Mouse (Mus musculus) MEL (cell line): ENCODE data around the gene Nlgn1. TPM values are rescaled to one million over a fixed set of nuclear protein-coding genes. Genes with fewer than 3 reads are reported as not detected.

Source experiments
- DNase-seq: peaks from one replicate; pipeline ENCODE4 v3.0.0; 2011; ENCODE audit warnings: low read depth, low spot score
- H3K27ac ChIP-seq: 2 replicates; pipeline ENCODE4 v1.5.1; 2012; ENCODE audit warnings: low read depth, mild to moderate bottlenecking, control low read depth, low read length, moderate library complexity; ENCODE audit not compliant: control insufficient read depth
- H3K27me3 ChIP-seq, 2 experiments: fragments of 150-350 bp in 1 of 2; sonication (generic) in 1 of 2; 2 replicates each; pipeline ENCODE4 v1.6.1; 2012; ENCODE audit warnings: low read length in 2 of 2, mild to moderate bottlenecking in 2 of 2, improper control_type of control experiment in 1 of 2, moderate library complexity in 1 of 2; ENCODE audit not compliant: insufficient read depth in 2 of 2, control insufficient read depth in 1 of 2
- H3K36me3 ChIP-seq, 2 experiments: 2 replicates each; pipeline ENCODE4 v1.6.1; 2012 to 2014; ENCODE audit warnings: low read length in 2 of 2, improper control_type of control experiment in 1 of 2, inconsistent platforms in 1 of 2, mild to moderate bottlenecking in 1 of 2; ENCODE audit not compliant: insufficient read depth in 2 of 2, control insufficient read depth in 1 of 2
- H3K4me1 ChIP-seq, 2 experiments: fragments of 150-350 bp in 1 of 2; sonication (generic) in 1 of 2; 2 replicates each; pipeline ENCODE4 v1.6.1; 2012; ENCODE audit warnings: low read length in 2 of 2, improper control_type of control experiment in 1 of 2, mild to moderate bottlenecking in 1 of 2; ENCODE audit not compliant: insufficient read depth in 2 of 2, control insufficient read depth in 1 of 2
- H3K4me3 ChIP-seq, 2 experiments: fragments of 150-350 bp in 1 of 2; sonication (generic) in 1 of 2; 2 replicates each; pipeline ENCODE4 v1.5.1; 2012; ENCODE audit warnings: low read depth in 2 of 2, low read length in 2 of 2, mild to moderate bottlenecking in 2 of 2, moderate library complexity in 2 of 2, control low read depth in 1 of 2, improper control_type of control experiment in 1 of 2; ENCODE audit not compliant: control insufficient read depth in 1 of 2, insufficient read depth in 1 of 2
- H3K79me2 ChIP-seq: 2 replicates; pipeline ENCODE4 v1.6.1; 2012; ENCODE audit warnings: mild to moderate bottlenecking, low read length, moderate library complexity; ENCODE audit not compliant: control insufficient read depth, poor library complexity, insufficient read depth
- H3K9ac ChIP-seq: 2 replicates; pipeline ENCODE4 v1.6.1; 2012; ENCODE audit warnings: low read depth, mild to moderate bottlenecking, control low read depth, low read length, moderate library complexity; ENCODE audit not compliant: control insufficient read depth, poor library complexity, severe bottlenecking
- H3K9me3 ChIP-seq: fragments of 150-350 bp; sonication (generic); replicated peaks from 2 replicates; pipeline ENCODE4 v1.6.1; 2012; ENCODE audit warnings: mild to moderate bottlenecking, low read length, improper control_type of control experiment, moderate library complexity; ENCODE audit not compliant: insufficient read depth
- BHLHE40 ChIP-seq: IDR thresholded peaks from 2 replicates; pipeline ENCODE4 v1.6.1; 2012; ENCODE audit warnings: low read depth, mild to moderate bottlenecking, inconsistent platforms, low read length, improper control_type of control experiment, borderline replicate concordance
- CHD1 ChIP-seq: IDR thresholded peaks from 2 replicates; pipeline ENCODE4 v1.6.1; 2012; ENCODE audit warnings: low read depth, mild to moderate bottlenecking, inconsistent platforms, low read length, improper control_type of control experiment
- CHD2 ChIP-seq: IDR thresholded peaks from 2 replicates; pipeline ENCODE4 v1.6.1; 2011; ENCODE audit warnings: low read length, improper control_type of control experiment
- CTCF ChIP-seq, 3 experiments: IDR thresholded peaks in 2 of 3; conservative IDR thresholded peaks in 1 of 3; 2 replicates each; pipeline ENCODE4 v1.5.1; 2011 to 2012; ENCODE audit warnings: low read length in 3 of 3, low read depth in 2 of 3, mild to moderate bottlenecking in 2 of 3, improper control_type of control experiment in 1 of 3, inconsistent platforms in 1 of 3, mixed read lengths in 1 of 3, moderate library complexity in 1 of 3; ENCODE audit not compliant: control insufficient read depth in 1 of 3, insufficient read depth in 1 of 3, poor library complexity in 1 of 3, severe bottlenecking in 1 of 3
- EP300 ChIP-seq, 2 experiments: IDR thresholded peaks; 2 replicates each; pipeline ENCODE4 v1.6.1; 2011; ENCODE audit warnings: improper control_type of control experiment in 2 of 2, low read length in 2 of 2, low read depth in 1 of 2, mild to moderate bottlenecking in 1 of 2
- ETS1 ChIP-seq: IDR thresholded peaks from 2 replicates; pipeline ENCODE4 v1.6.1; 2012; ENCODE audit warnings: low read depth, mild to moderate bottlenecking, inconsistent platforms, low read length, improper control_type of control experiment, moderate library complexity
- GATA1 ChIP-seq: IDR thresholded peaks from 2 replicates; pipeline ENCODE4 v1.6.1; 2011; ENCODE audit warnings: low read depth, low read length, improper control_type of control experiment
- HCFC1 ChIP-seq: IDR thresholded peaks from 2 replicates; pipeline ENCODE4 v1.6.1; 2012; ENCODE audit warnings: low read depth, mild to moderate bottlenecking, inconsistent platforms, low read length, improper control_type of control experiment, moderate library complexity
- KAT2A ChIP-seq: conservative IDR thresholded peaks from 2 replicates; pipeline ENCODE4 v1.6.1; 2012; ENCODE audit warnings: low read depth, low read length, improper control_type of control experiment, inconsistent platforms
- MAX ChIP-seq: IDR thresholded peaks from 2 replicates; pipeline ENCODE4 v1.6.1; 2011; ENCODE audit warnings: low read length, improper control_type of control experiment
- MAZ ChIP-seq: IDR thresholded peaks from 2 replicates; pipeline ENCODE4 v1.6.1; 2012; ENCODE audit warnings: low read depth, mild to moderate bottlenecking, inconsistent platforms, low read length, improper control_type of control experiment
- POLR2AphosphoS5 ChIP-seq: IDR thresholded peaks from 2 replicates; pipeline ENCODE4 v1.6.1; 2012; ENCODE audit warnings: low read depth, borderline replicate concordance, mild to moderate bottlenecking, inconsistent platforms, low read length, moderate library complexity, mixed read lengths
- RAD21 ChIP-seq: IDR thresholded peaks from 2 replicates; pipeline ENCODE4 v1.6.1; 2011; ENCODE audit warnings: mild to moderate bottlenecking, low read depth, low read length, improper control_type of control experiment
- RCOR1 ChIP-seq: IDR thresholded peaks from 2 replicates; pipeline ENCODE4 v1.6.1; 2012; ENCODE audit warnings: low read depth, mild to moderate bottlenecking, inconsistent platforms, low read length, improper control_type of control experiment
- SMC3 ChIP-seq: IDR thresholded peaks from 2 replicates; pipeline ENCODE4 v1.6.1; 2011; ENCODE audit warnings: low read depth, low read length, improper control_type of control experiment
- USF1 ChIP-seq: IDR thresholded peaks from 2 replicates; pipeline ENCODE4 v1.6.1; 2014; ENCODE audit warnings: low read depth, mild to moderate bottlenecking, inconsistent platforms, low read length, improper control_type of control experiment, moderate library complexity
- USF2 ChIP-seq, 2 experiments: IDR thresholded peaks; 2 replicates each; pipeline ENCODE4 v1.6.1; 2011 to 2012; ENCODE audit warnings: improper control_type of control experiment in 2 of 2, low read length in 2 of 2, borderline replicate concordance in 1 of 2, inconsistent platforms in 1 of 2, low read depth in 1 of 2, mild to moderate bottlenecking in 1 of 2; ENCODE audit not compliant: insufficient read depth in 1 of 2
- ZC3H11A ChIP-seq: IDR thresholded peaks from 2 replicates; pipeline ENCODE4 v1.6.1; 2012; ENCODE audit warnings: low read depth, mild to moderate bottlenecking, inconsistent platforms, low read length, improper control_type of control experiment
- ZMIZ1 ChIP-seq: IDR thresholded peaks from 2 replicates; pipeline ENCODE4 v1.6.1; 2012; ENCODE audit warnings: low read depth, mild to moderate bottlenecking, inconsistent platforms, low read length, improper control_type of control experiment, moderate library complexity
- polyA plus RNA-seq, 2 experiments: library from polyadenylated mRNA; stranded (reverse) in 1 of 2; unstranded in 1 of 2; fragments of >175 nt in 1 of 2; fragments of >200 nt in 1 of 2; gene quantifications; 2 replicates each; pipeline versions ENCODE4 v1.2.1 to v1.2.4; 2012; ENCODE audit warnings: low replicate concordance in 2 of 2, low read depth in 1 of 2; ENCODE audit not compliant: insufficient read length in 2 of 2, insufficient read depth in 1 of 2, missing spikeins in 1 of 2
- total RNA-seq: library from RNA; depleted of rRNA; stranded (reverse); fragments of 300-350 nt; gene quantifications from 2 replicates; pipeline ENCODE4 v1.2.3, GENCODE M21; 2012

Gene Nlgn1
- total and polyA plus RNA-seq, 3 experiments, result not detected

DNA sequence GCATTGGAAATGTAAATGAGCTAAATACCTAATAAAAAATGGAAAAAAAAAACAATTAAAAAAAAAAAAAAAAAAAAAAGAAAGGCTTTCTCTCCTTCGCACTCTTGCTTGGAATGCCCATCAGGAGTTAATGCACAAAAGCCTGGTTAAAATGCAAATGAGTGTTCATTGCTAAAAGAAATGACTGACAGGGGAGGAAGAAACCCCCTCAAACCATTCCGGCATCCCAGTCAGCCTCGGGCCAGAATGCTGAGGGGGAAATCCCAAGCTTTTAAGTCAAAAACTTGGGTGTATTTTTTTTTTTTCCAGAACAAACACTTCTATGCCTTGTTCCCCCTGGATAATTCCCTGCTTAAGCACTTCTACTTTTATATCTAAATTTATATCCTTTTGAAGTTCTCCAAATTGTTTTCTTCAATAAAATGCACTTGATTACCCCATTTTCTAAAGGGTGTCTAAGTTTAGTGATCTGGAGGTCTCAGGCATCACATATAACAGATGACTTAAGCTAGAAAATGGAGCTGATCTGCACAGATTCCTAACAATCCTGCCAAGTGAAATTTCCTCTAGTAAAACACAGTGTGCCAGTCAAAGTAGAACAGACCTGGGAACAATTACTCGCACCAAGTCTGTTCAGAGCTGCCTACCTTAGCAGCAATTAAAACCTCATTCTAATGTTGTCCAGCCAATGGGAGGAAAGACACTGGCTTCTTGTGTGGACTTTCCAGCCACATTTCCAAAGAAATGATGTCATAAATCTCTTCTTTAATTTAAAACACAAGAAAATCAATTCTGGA, 686.2 kb downstream of the Nlgn1 start:
- H3K4me1 ChIP-seq, result no peaks in the 10 kb centered on the region; a peak in 1 of 4 replicates
- H3K79me2 ChIP-seq, result no peaks in the 10 kb centered on the region
- H3K9me3 ChIP-seq, result no peaks in the 10 kb centered on the region
- no peak overlapping the region for H3K4me3 ChIP-seq
- DNase-seq, result no peak
- TF ChIP-seq MAX (no peak), ZC3H11A (no peak), GATA1 (no peak), USF1 (no peak), USF2 (IDR thresholded peaks at IDR 0.05; ENCODE audit: borderline replicate concordance in 1 of 2, insufficient read depth in 1 of 2, low read depth in 1 of 2, low read length in 2 of 2) (no peak), HCFC1 (no peak), POLR2AphosphoS5 (no peak), SMC3 (no peak), ZMIZ1 (no peak), EP300 (IDR thresholded peaks at IDR 0.05; ENCODE audit: low read depth in 1 of 2, low read length in 2 of 2) (no peak), RAD21 (no peak), CHD1 (no peak), BHLHE40 (no peak)
- no peaks in the 10 kb centered on the region for H3K27me3 ChIP-seq
- H3K9ac ChIP-seq, result no peak overlapping the region
- H3K27ac ChIP-seq, result no peak overlapping the region
- no peaks in the 10 kb centered on the region for H3K36me3 ChIP-seq

GRCm38 (mm10) chr3:25629198-25629597, 703.1 kb downstream of the Nlgn1 start:
- no peak for DNase-seq
- Histone ChIP-seq H3K9ac (no peak overlapping the region), H3K4me1 (no peaks in the 10 kb centered on the region)
- no peak for TF ChIP-seq POLR2AphosphoS5
- TF ChIP-seq ZMIZ1, result no peak
- TF ChIP-seq RAD21, result no peak
- no peak for TF ChIP-seq ETS1
- no peak for TF ChIP-seq MAZ
- no peak for TF ChIP-seq KAT2A
- TF ChIP-seq CHD2, result no peak
- no peak for TF ChIP-seq RCOR1
- TF ChIP-seq EP300 (IDR thresholded peaks at IDR 0.05; ENCODE audit: low read depth in 1 of 2, low read length in 2 of 2), result no peak
- TF ChIP-seq USF1, result no peak
- TF ChIP-seq USF2 (IDR thresholded peaks at IDR 0.05; ENCODE audit: borderline replicate concordance in 1 of 2, insufficient read depth in 1 of 2, low read depth in 1 of 2, low read length in 2 of 2), result no peak
- TF ChIP-seq HCFC1, result no peak
- no peak for TF ChIP-seq CTCF (IDR thresholded peaks at IDR 0.05 in 2 of 3, conservative IDR thresholded peaks at IDR 0.05 in 1 of 3; ENCODE audit: control insufficient read depth in 1 of 3, insufficient read depth in 1 of 3, low read depth in 2 of 3, low read length in 3 of 3, poor library complexity in 1 of 3, severe bottlenecking in 1 of 3)
- TF ChIP-seq, all 39 proteins: peak for 0
- no peak overlapping the region for H3K4me3 ChIP-seq
- H3K27ac ChIP-seq, result no peak overlapping the region
- H3K79me2 ChIP-seq, result no peaks in the 10 kb centered on the region
- H3K9me3 ChIP-seq, result no peaks in the 10 kb centered on the region
- no peaks in the 10 kb centered on the region for H3K27me3 ChIP-seq
- H3K36me3 ChIP-seq, result no peaks in the 10 kb centered on the region
